Mouse (Mus musculus) G1E (cell line): Measurements from ENCODE around the gene Sdc4. TPM values are rescaled to one million over a fixed set of nuclear protein-coding genes. Genes with fewer than 3 reads are reported as not detected.

Experiments used
- ATAC-seq: 2 replicates; pipeline ENCODE4 v1.8.0; 2016; ENCODE audit warnings: mild to moderate bottlenecking; ENCODE audit not compliant: insufficient number of reproducible peaks, poor library complexity, low FRiP score, severe bottlenecking; ENCODE audit errors: extremely low read depth
- DNase-seq: peaks from one replicate; pipeline ENCODE4 v3.0.0; 2012; ENCODE audit warnings: low spot score
- H3K27me3 ChIP-seq: 2 replicates; pipeline ENCODE4 v1.6.1; 2012; ENCODE audit warnings: mild to moderate bottlenecking, low read length, inconsistent platforms; ENCODE audit not compliant: insufficient read depth
- H3K36me3 ChIP-seq: replicated peaks from 2 replicates; pipeline ENCODE3; 2012; ENCODE audit warnings: mild to moderate bottlenecking, inconsistent platforms
- H3K4me1 ChIP-seq: 2 replicates; pipeline ENCODE4 v1.6.1; 2012; ENCODE audit warnings: low read depth, low read length, inconsistent platforms, mixed read lengths; ENCODE audit not compliant: insufficient read depth
- H3K4me3 ChIP-seq: 2 replicates; pipeline ENCODE4 v1.5.1; 2012; ENCODE audit warnings: low read depth, mild to moderate bottlenecking, inconsistent platforms, low read length, moderate library complexity, mixed read lengths
- H3K9me3 ChIP-seq: replicated peaks from 2 replicates; pipeline ENCODE4 v1.6.1; 2012; ENCODE audit warnings: inconsistent platforms
- CTCF ChIP-seq: IDR thresholded peaks from 2 replicates; pipeline ENCODE4 v1.5.1; 2012; ENCODE audit warnings: low read depth, low read length, inconsistent platforms, mixed read lengths
- GATA1 ChIP-seq: IDR thresholded peaks from 2 replicates; pipeline ENCODE4 v1.6.1; 2012; ENCODE audit warnings: borderline replicate concordance, low read length, inconsistent platforms, mixed read lengths
- GATA2 ChIP-seq: IDR thresholded peaks from 2 replicates; pipeline ENCODE4 v1.6.1; 2012; ENCODE audit warnings: low read depth, low read length, inconsistent platforms, borderline replicate concordance
- POLR2AphosphoS5 ChIP-seq: IDR thresholded peaks from 2 replicates; pipeline ENCODE4 v1.6.1; 2012; ENCODE audit warnings: low read depth, low read length, inconsistent platforms; ENCODE audit not compliant: insufficient replicate concordance
- TAL1 ChIP-seq: conservative IDR thresholded peaks from 2 replicates; pipeline ENCODE4 v1.6.1; 2012; ENCODE audit warnings: low read depth, low read length, inconsistent platforms, mixed read lengths
- polyA plus RNA-seq: library from polyadenylated mRNA; stranded (reverse); fragments of >175 nt; gene quantifications from 2 replicates; pipeline ENCODE4 v1.2.3, GENCODE M21; 2012
- total RNA-seq, 2 experiments: library from RNA; stranded (forward) in 1 of 2; stranded (reverse) in 1 of 2; fragments of 200-1000 nt in 1 of 2; fragments of >200 nt in 1 of 2; fragmentation: Nextera tagmentation in 1 of 2; gene quantifications; 2 replicates each; pipeline ENCODE4 v1.2.3; 2014 to 2017

Gene Sdc4
- total and polyA plus RNA-seq, 3 experiments = 0.11 TPM; not detected in 2

DNA sequence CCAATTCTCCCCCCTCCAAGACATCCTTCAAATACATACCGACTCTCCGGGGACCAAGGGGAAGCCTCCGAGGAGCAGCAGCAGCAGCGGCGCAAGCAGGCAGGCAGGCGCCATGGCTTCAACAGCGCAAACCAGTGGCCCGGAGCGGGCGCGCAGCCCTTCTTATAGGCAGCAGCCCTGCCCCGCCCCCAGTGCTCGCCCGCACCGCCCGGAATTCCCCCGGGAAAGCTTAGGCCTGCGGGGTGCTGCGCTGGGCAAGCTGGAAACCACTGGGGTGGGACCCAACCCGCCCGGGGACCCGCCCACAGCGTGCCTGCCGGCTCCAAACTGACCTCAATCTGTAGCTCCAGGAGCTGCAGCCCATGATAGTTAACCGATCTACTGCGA is 643 bp downstream of the Sdc4 start:
- H3K36me3 ChIP-seq = no peaks in the 10 kb centered on the region
- ATAC-seq (no peak), DNase-seq (no peak)
- no peaks in the 10 kb centered on the region for H3K9me3 ChIP-seq
- no peak overlapping the region for H3K4me3 ChIP-seq
- H3K4me1 ChIP-seq = no peaks in the 10 kb centered on the region
- H3K27me3 ChIP-seq = peaks cover 12% of the 10 kb centered on the region; the same call in 1 of the 2 replicates
- TF ChIP-seq CTCF = no peak
- no peak for TF ChIP-seq GATA2
- TF ChIP-seq TAL1 = no peak

GRCm38 (mm10) chr2:164442315-164443050 is 1.2 kb downstream of the Sdc4 start:
- H3K9me3 ChIP-seq = no peaks in the 10 kb centered on the region
- no peak for DNase-seq
- no peaks in the 10 kb centered on the region for H3K4me1 ChIP-seq
- no peak for TF ChIP-seq GATA1
- TF ChIP-seq GATA2 = no peak
- TF ChIP-seq CTCF = no peak
- no peak for TF ChIP-seq TAL1
- peaks cover 12% of the 10 kb centered on the region; the same call in 1 of the 2 replicates for H3K27me3 ChIP-seq
- no peaks in the 10 kb centered on the region for H3K36me3 ChIP-seq
- H3K4me3 ChIP-seq = no peak overlapping the region
- no peak for ATAC-seq

DNA sequence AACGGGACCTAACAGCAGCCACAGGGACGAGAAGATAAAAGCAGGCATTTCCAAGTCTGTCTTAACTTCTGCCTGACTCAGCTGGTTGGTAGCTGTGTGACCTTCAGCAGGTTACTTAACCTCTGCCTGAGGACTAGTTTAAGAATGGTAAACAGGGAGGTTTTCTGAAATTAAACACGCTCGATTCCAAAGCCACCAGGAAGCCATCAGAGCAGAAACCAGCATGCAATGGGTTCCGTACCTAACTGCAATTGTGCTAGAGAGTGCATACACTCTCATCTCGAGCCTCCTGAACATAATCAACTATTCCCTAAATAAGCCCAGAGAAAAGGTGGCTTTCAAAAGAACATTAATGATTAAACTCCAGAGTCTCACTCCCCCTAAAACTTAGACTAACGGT is 2.0 kb downstream of the Sdc4 start:
- H3K27me3 ChIP-seq = peaks cover 14% of the 10 kb centered on the region; the same call in 1 of the 2 replicates
- H3K4me1 ChIP-seq = no peaks in the 10 kb centered on the region
- no peak overlapping the region for H3K4me3 ChIP-seq
- no peaks in the 10 kb centered on the region for H3K9me3 ChIP-seq
- DNase-seq = no peak
- ATAC-seq = no peak
- TF ChIP-seq GATA1 = no peak
- TF ChIP-seq GATA2 = no peak
- no peak for TF ChIP-seq TAL1
- no peak for TF ChIP-seq CTCF
- TF ChIP-seq POLR2AphosphoS5 = no peak
- no peaks in the 10 kb centered on the region for H3K36me3 ChIP-seq

GRCm38 (mm10) chr2:164441155-164441554 is 2.5 kb downstream of the Sdc4 start:
- no peaks in the 10 kb centered on the region for H3K9me3 ChIP-seq
- H3K36me3 ChIP-seq = no peaks in the 10 kb centered on the region
- no peak for ATAC-seq
- no peak for TF ChIP-seq TAL1
- TF ChIP-seq GATA1 = no peak
- TF ChIP-seq POLR2AphosphoS5 = no peak
- no peak for TF ChIP-seq GATA2
- TF ChIP-seq CTCF = no peak
- H3K27me3 ChIP-seq = peaks cover 18% of the 10 kb centered on the region; the same call in 1 of the 2 replicates
- H3K4me1 ChIP-seq = no peaks in the 10 kb centered on the region
- no peak for DNase-seq
- H3K4me3 ChIP-seq = no peak overlapping the region

DNA sequence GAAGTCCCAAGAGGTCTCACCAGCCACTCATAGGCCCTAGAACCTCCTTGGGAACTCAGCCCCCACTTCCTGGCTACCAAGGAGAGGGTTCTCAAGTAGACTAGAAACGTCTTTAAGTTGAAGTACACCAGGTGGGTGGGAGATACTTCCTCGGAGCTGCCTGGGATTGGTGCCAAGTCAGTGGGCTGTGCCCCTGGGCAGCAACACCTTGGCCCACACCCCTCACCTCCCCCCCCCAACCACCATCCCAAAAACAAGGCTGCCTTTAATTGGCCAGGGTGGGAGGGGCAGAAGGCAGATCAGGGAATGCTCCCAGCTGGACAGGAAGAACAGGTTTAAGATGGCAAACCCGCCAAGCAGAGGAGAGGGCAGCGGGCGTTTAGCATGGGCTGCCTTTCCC is 3.4 kb downstream of the Sdc4 start:
- Histone ChIP-seq H3K4me1 (no peaks in the 10 kb centered on the region), H3K27me3 (peaks cover 20% of the 10 kb centered on the region; the same call in 1 of the 2 replicates), H3K36me3 (no peaks in the 10 kb centered on the region), H3K9me3 (no peaks in the 10 kb centered on the region), H3K4me3 (no peak overlapping the region)
- ATAC-seq (no peak), DNase-seq (no peak)
- TF ChIP-seq CTCF = no peak

- no peaks in the 10 kb centered on the region for H3K4me1 ChIP-seq
- no peaks in the 10 kb centered on the region for H3K9me3 ChIP-seq
- no peaks in the 10 kb centered on the region for H3K36me3 ChIP-seq
- no peak for DNase-seq
- peaks cover 20% of the 10 kb centered on the region; the same call in 1 of the 2 replicates for H3K27me3 ChIP-seq
- H3K4me3 ChIP-seq = no peak overlapping the region
- TF ChIP-seq TAL1 (no peak), POLR2AphosphoS5 (no peak), GATA2 (no peak), GATA1 (no peak), CTCF (no peak)
- no peak for ATAC-seq
These were observed 4.7 kb downstream of the Sdc4 start for GRCm38 (mm10) chr2:164439001-164439421.

DNA sequence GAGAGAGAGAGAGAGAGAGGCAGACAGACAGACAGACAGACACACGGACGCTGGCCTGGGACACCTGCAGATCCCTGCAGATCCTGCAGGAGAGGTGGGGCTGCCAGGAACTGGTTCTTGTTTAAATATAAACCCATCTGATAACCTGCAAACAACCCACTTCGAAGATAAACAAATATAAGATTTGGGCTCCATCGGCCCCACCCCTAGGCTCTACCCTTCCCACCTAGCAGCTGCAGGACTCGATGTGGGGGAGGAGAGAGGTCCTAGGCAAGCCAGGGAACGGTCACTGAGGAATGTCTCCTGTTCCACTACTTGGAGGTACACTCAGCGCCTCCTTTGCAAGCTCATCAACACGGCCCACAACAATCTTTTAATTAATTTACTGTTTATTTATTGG is 5.4 kb downstream of the Sdc4 start:
- no peaks in the 10 kb centered on the region for H3K4me1 ChIP-seq
- H3K9me3 ChIP-seq = no peaks in the 10 kb centered on the region
- DNase-seq = no peak
- no peak overlapping the region for H3K4me3 ChIP-seq
- TF ChIP-seq GATA1 (no peak), POLR2AphosphoS5 (no peak), TAL1 (no peak), CTCF (no peak), GATA2 (no peak)
- no peak for ATAC-seq
- no peaks in the 10 kb centered on the region for H3K36me3 ChIP-seq
- peaks cover 16% of the 10 kb centered on the region; the same call in 1 of the 2 replicates for H3K27me3 ChIP-seq
